Mouse (Mus musculus) neural tube, embryonic 11.5 days (tissue): Measurements from ENCODE around the gene Atg16l1. TPM values are rescaled to one million over a fixed set of nuclear protein-coding genes. Genes with fewer than 3 reads are reported as not detected.
"Not testable (repeated sequence)": the region's sequence is repeated elsewhere in the genome, so short reads cannot be mapped to it uniquely, and the experiment has no call there.

Experiments
- ATAC-seq: fragments of 200-750 bp; cut with Nextera tagmentation; 2 replicates; pipeline ENCODE4 v1.8.0; 2017; ENCODE audit warnings: moderate number of reproducible peaks, mild to moderate bottlenecking, moderate TSS enrichment, moderate library complexity; ENCODE audit not compliant: insufficient read depth, low FRiP score, low TSS enrichment
- DNase-seq: peaks from one replicate; pipeline ENCODE4 v3.0.0-alpha.2; 2015; ENCODE audit warnings: low spot score
- H3K27ac ChIP-seq: fragments of 300-500 bp; sonication (generic); 2 replicates; pipeline ENCODE4 v1.5.1; 2014; ENCODE audit warnings: low read depth, mild to moderate bottlenecking, low read length
- H3K27me3 ChIP-seq: fragments of 300-500 bp; sonication (generic); 2 replicates; pipeline ENCODE4 v1.6.1; 2014; ENCODE audit warnings: mild to moderate bottlenecking, low read length, mixed read lengths; ENCODE audit not compliant: control insufficient read depth, insufficient read depth
- H3K36me3 ChIP-seq: fragments of 300-500 bp; sonication (generic); 2 replicates; pipeline ENCODE4 v1.6.1; 2014; ENCODE audit warnings: mild to moderate bottlenecking, low read length, moderate library complexity, mixed read lengths; ENCODE audit not compliant: control insufficient read depth, insufficient read depth
- H3K4me1 ChIP-seq: fragments of 300-500 bp; sonication (generic); 2 replicates; pipeline ENCODE4 v1.6.1; 2014; ENCODE audit warnings: low read length, mixed read lengths; ENCODE audit not compliant: control insufficient read depth, insufficient read depth
- H3K4me2 ChIP-seq: fragments of 300-500 bp; sonication (generic); 2 replicates; pipeline ENCODE4 v1.6.1; 2014; ENCODE audit warnings: low read depth, mild to moderate bottlenecking, moderate library complexity
- H3K4me3 ChIP-seq: fragments of 300-500 bp; sonication (generic); 2 replicates; pipeline ENCODE4 v1.5.1; 2014; ENCODE audit warnings: low read depth, low read length
- H3K9ac ChIP-seq: fragments of 300-500 bp; sonication (generic); 2 replicates; pipeline ENCODE4 v1.6.1; 2014; ENCODE audit warnings: mild to moderate bottlenecking, low read length
- H3K9me3 ChIP-seq: fragments of 300-500 bp; sonication (generic); 2 replicates; pipeline ENCODE4 v1.6.1; 2016; ENCODE audit warnings: low read length; ENCODE audit not compliant: control insufficient read depth
- WGBS: fragments of 180-500 bp; shearing (Covaris S2); extraction: QIAGEN DNeasy Blood & Tissue Kit; methylation state at CpG from one replicate; pipeline ENCODE4 v1.1.7; 2014; 5-methylcytosine and 5-hydroxymethylcytosine counted together
- polyA plus RNA-seq: library from polyadenylated mRNA; unstranded; fragments of >200 nt; fragmentation: Nextera tagmentation; extraction: Ambion mirVana; gene quantifications from 2 replicates; pipeline ENCODE4 v1.2.1, GENCODE M21; 2014

Atg16l1 gene
- polyA plus RNA-seq, 1 experiment from 2014 or later = 38.0 TPM

- H3K27ac ChIP-seq = no peak overlapping the region
- no peak overlapping the region for H3K4me2 ChIP-seq
- DNase-seq (no peak), ATAC-seq (no peak)
- H3K9me3 ChIP-seq = no peaks in the 10 kb centered on the region
- no peak overlapping the region for H3K9ac ChIP-seq
- H3K27me3 ChIP-seq = no peaks in the 10 kb centered on the region
- WGBS = 77% methylated on average over 10 of the region's 10 CpGs
- H3K4me3 ChIP-seq = no peak overlapping the region
- H3K4me1 ChIP-seq = no peaks in the 10 kb centered on the region
- H3K36me3 ChIP-seq = no peaks in the 10 kb centered on the region
These were observed 56.4 kb downstream of the Atg16l1 start for GRCm38 (mm10) chr1:87812061-87812460.

- WGBS = 84% methylated on average over 6 of the region's 6 CpGs
- H3K4me1 ChIP-seq = no peaks in the 10 kb centered on the region
- H3K27ac ChIP-seq = no peak overlapping the region
These were observed 57.5 kb downstream of the Atg16l1 start for GRCm38 (mm10) chr1:87813155-87813554.

GRCm38 (mm10) chr1:87813681-87814080, 58.0 kb downstream of the Atg16l1 start:
- Histone ChIP-seq H3K4me1 (no peaks in the 10 kb centered on the region), H3K27ac (no peak overlapping the region), H3K36me3 (no peaks in the 10 kb centered on the region), H3K4me3 (no peak overlapping the region), H3K9me3 (no peaks in the 10 kb centered on the region), H3K9ac (no peak overlapping the region), H3K27me3 (no peaks in the 10 kb centered on the region), H3K4me2 (no peak overlapping the region)
- 77% methylated on average over 7 of the region's 7 CpGs for WGBS
- no peak for ATAC-seq
- DNase-seq = no peak

More at GRCm38 (mm10) chr1:87813155-87813554, 57.5 kb downstream of the Atg16l1 start:
- DNase-seq = no peak
- no peak for ATAC-seq
- no peak overlapping the region for H3K9ac ChIP-seq
- no peaks in the 10 kb centered on the region for H3K27me3 ChIP-seq
- no peak overlapping the region for H3K4me2 ChIP-seq
- H3K9me3 ChIP-seq = no peaks in the 10 kb centered on the region
- H3K4me3 ChIP-seq = no peak overlapping the region
- no peaks in the 10 kb centered on the region for H3K36me3 ChIP-seq

GRCm38 (mm10) chr1:87824420-87824995, 68.8 kb downstream of the Atg16l1 start:
- H3K9me3 ChIP-seq = no peaks in the 10 kb centered on the region
- no peak overlapping the region for H3K27ac ChIP-seq
- H3K36me3 ChIP-seq = no peaks in the 10 kb centered on the region
- H3K4me1 ChIP-seq = no peaks in the 10 kb centered on the region
- no peak overlapping the region for H3K9ac ChIP-seq
- no peak overlapping the region for H3K4me2 ChIP-seq
- ATAC-seq = no peak
- no peak overlapping the region for H3K4me3 ChIP-seq
- no peaks in the 10 kb centered on the region for H3K27me3 ChIP-seq
- WGBS = 91% methylated on average over 10 of the region's 10 CpGs
- DNase-seq = no peak

- DNase-seq = no peak
- no peak overlapping the region for H3K9ac ChIP-seq
- no peaks in the 10 kb centered on the region for H3K27me3 ChIP-seq
- H3K9me3 ChIP-seq = no peaks in the 10 kb centered on the region
- no peak for ATAC-seq
- no peak overlapping the region for H3K4me2 ChIP-seq
- WGBS = 85% methylated on average over 5 of the region's 5 CpGs
- no peaks in the 10 kb centered on the region for H3K36me3 ChIP-seq
- H3K27ac ChIP-seq = no peak overlapping the region
- no peaks in the 10 kb centered on the region for H3K4me1 ChIP-seq
- no peak overlapping the region for H3K4me3 ChIP-seq
These were observed 69.6 kb downstream of the Atg16l1 start for GRCm38 (mm10) chr1:87825281-87825680.

- Histone ChIP-seq H3K9me3 (no peaks in the 10 kb centered on the region), H3K36me3 (no peaks in the 10 kb centered on the region), H3K27me3 (no peaks in the 10 kb centered on the region), H3K27ac (no peak overlapping the region), H3K9ac (no peak overlapping the region), H3K4me2 (no peak overlapping the region), H3K4me1 (no peaks in the 10 kb centered on the region), H3K4me3 (no peak overlapping the region)
- no peak for DNase-seq
- 84% methylated on average over 6 of the region's 6 CpGs for WGBS
- ATAC-seq = no peak
These were observed 70.3 kb downstream of the Atg16l1 start for GRCm38 (mm10) chr1:87825991-87826390.

GRCm38 (mm10) chr1:87826474-87826873, 70.8 kb downstream of the Atg16l1 start:
- Histone ChIP-seq H3K9ac (no peak overlapping the region), H3K27me3 (no peaks in the 10 kb centered on the region), H3K4me3 (no peak overlapping the region), H3K36me3 (no peaks in the 10 kb centered on the region), H3K9me3 (no peaks in the 10 kb centered on the region), H3K27ac (no peak overlapping the region), H3K4me2 (no peak overlapping the region), H3K4me1 (no peaks in the 10 kb centered on the region)
- WGBS = 80% methylated on average over 2 of the region's 2 CpGs
- no peak for DNase-seq
- ATAC-seq = no peak

- 91% methylated on average over 1 of the region's 1 CpGs for WGBS
- H3K4me3 ChIP-seq = not testable (repeated sequence)
These were observed 71.8 kb downstream of the Atg16l1 start for GRCm38 (mm10) chr1:87827476-87827875.

GRCm38 (mm10) chr1:87828185-87828584, 72.5 kb downstream of the Atg16l1 start:
- DNase-seq = no peak
- Histone ChIP-seq H3K36me3 (no peaks in the 10 kb centered on the region), H3K9ac (no peak overlapping the region), H3K27me3 (no peaks in the 10 kb centered on the region), H3K4me3 (no peak overlapping the region), H3K27ac (no peak overlapping the region), H3K9me3 (no peaks in the 10 kb centered on the region), H3K4me1 (no peaks in the 10 kb centered on the region), H3K4me2 (no peak overlapping the region)
- no peak for ATAC-seq
- 78% methylated on average over 9 of the region's 9 CpGs for WGBS

More at GRCm38 (mm10) chr1:87827476-87827875, 71.8 kb downstream of the Atg16l1 start:
- DNase-seq, H3K27me3 ChIP-seq, H3K27ac ChIP-seq, H3K9ac ChIP-seq, H3K4me1 ChIP-seq, ATAC-seq, H3K36me3 ChIP-seq, H3K4me2 ChIP-seq, H3K9me3 ChIP-seq: not testable (repeated sequence)
